Mouse (Mus musculus) hindbrain, embryonic 12.5 days (tissue): ENCODE data around the gene Glod4. TPM values are rescaled to one million over a fixed set of nuclear protein-coding genes. Genes with fewer than 3 reads are reported as not detected.
A peak's percentile ranks its signal among the peaks of the same experiment; 100 is the strongest.

ENCODE experiments used
- ATAC-seq: fragments of 200-750 bp; cut with Nextera tagmentation; 2 replicates; pipeline ENCODE4 v1.8.0; 2017; ENCODE audit warnings: moderate TSS enrichment; ENCODE audit not compliant: low FRiP score
- H3K27ac ChIP-seq: fragments of 300-500 bp; sonication (generic); 2 replicates; pipeline ENCODE4 v1.5.1; 2016; ENCODE audit warnings: mild to moderate bottlenecking
- H3K27me3 ChIP-seq: fragments of 300-500 bp; sonication (generic); 2 replicates; pipeline ENCODE4 v1.6.1; 2016; ENCODE audit warnings: mild to moderate bottlenecking
- H3K36me3 ChIP-seq: fragments of 300-500 bp; sonication (generic); 2 replicates; pipeline ENCODE4 v1.6.1; 2016; ENCODE audit warnings: mild to moderate bottlenecking
- H3K4me1 ChIP-seq: fragments of 300-500 bp; sonication (generic); 2 replicates; pipeline ENCODE4 v1.6.1; 2016
- H3K4me2 ChIP-seq: fragments of 300-500 bp; sonication (generic); replicated peaks from 2 replicates; pipeline ENCODE4 v1.6.1; 2016; ENCODE audit warnings: mild to moderate bottlenecking
- H3K4me3 ChIP-seq: fragments of 300-500 bp; sonication (generic); 2 replicates; pipeline ENCODE4 v1.5.1; 2016; ENCODE audit warnings: mild to moderate bottlenecking
- H3K9ac ChIP-seq: fragments of 300-500 bp; sonication (generic); 2 replicates; pipeline ENCODE4 v1.6.1; 2016; ENCODE audit warnings: mild to moderate bottlenecking, moderate library complexity
- H3K9me3 ChIP-seq: fragments of 300-500 bp; sonication (generic); replicated peaks from 2 replicates; pipeline ENCODE4 v1.6.1; 2016; ENCODE audit warnings: mild to moderate bottlenecking
- WGBS: fragments of 180-500 bp; shearing (Covaris S2); methylation state at CpG from one replicate; pipeline ENCODE4 v1.1.7; 2016; 5-methylcytosine and 5-hydroxymethylcytosine counted together
- polyA plus RNA-seq: library from polyadenylated mRNA; unstranded; fragments of >200 nt; fragmentation: Nextera tagmentation; extraction: Ambion mirVana; gene quantifications from 2 replicates; pipeline ENCODE4 v1.2.1, GENCODE M21; 2016

The Glod4 gene
- polyA plus RNA-seq, result 109 and 118 TPM in 2 replicates

GRCm38 (mm10) chr11:76242901-76243810, at the start of gene Glod4, which contains the start of gene Mrm3:
Gene Glod4 (minus strand): TSS chr11:76243725.
Gene Mrm3 (plus strand): TSS chr11:76243715.
- H3K36me3 ChIP-seq, result peaks cover 22% of the 10 kb centered on the region
- H3K27ac ChIP-seq, result peak within 1 kb of the TSS; percentile 79
- peak; percentile 88 for ATAC-seq
- no peaks in the 10 kb centered on the region for H3K9me3 ChIP-seq
- peak within 1 kb of the TSS; percentile 64 for H3K4me3 ChIP-seq
- H3K27me3 ChIP-seq, result no peaks in the 10 kb centered on the region
- under 1% methylated on average over 61 of the region's 61 CpGs for WGBS
- H3K4me1 ChIP-seq, result peaks cover 18% of the 10 kb centered on the region
- peak within 1 kb of the TSS; percentile 84 for H3K9ac ChIP-seq
- H3K4me2 ChIP-seq, result peak within 1 kb of the TSS; percentile 82

GRCm38 (mm10) chr11:76292831-76293230, 49.3 kb upstream of the Glod4 start:
- Histone ChIP-seq H3K9me3 (no peaks in the 10 kb centered on the region), H3K27ac (peak overlapping the region; percentile 19), H3K9ac (no peak overlapping the region), H3K4me2 (no peak overlapping the region), H3K4me3 (no peak overlapping the region), H3K36me3 (no peaks in the 10 kb centered on the region), H3K27me3 (no peaks in the 10 kb centered on the region), H3K4me1 (peaks cover 65% of the 10 kb centered on the region)
- WGBS, result 81% methylated on average over 6 of the region's 6 CpGs
- no peak for ATAC-seq

- peak overlapping the region; percentile 19; the same call in 1 of the 2 replicates for H3K27ac ChIP-seq
- peaks cover 68% of the 10 kb centered on the region for H3K4me1 ChIP-seq
- 84% methylated on average over 15 of the region's 15 CpGs for WGBS
- no peak overlapping the region for H3K4me2 ChIP-seq
- no peaks in the 10 kb centered on the region for H3K36me3 ChIP-seq
- no peak for ATAC-seq
- H3K9ac ChIP-seq, result no peak overlapping the region
- H3K9me3 ChIP-seq, result no peaks in the 10 kb centered on the region
- H3K4me3 ChIP-seq, result no peak overlapping the region
- no peaks in the 10 kb centered on the region for H3K27me3 ChIP-seq
Observed at GRCm38 (mm10) chr11:76292398-76292797, 48.9 kb upstream of the Glod4 start.

GRCm38 (mm10) chr11:76291960-76292359, 48.4 kb upstream of the Glod4 start:
- Histone ChIP-seq H3K9me3 (no peaks in the 10 kb centered on the region), H3K4me2 (no peak overlapping the region), H3K4me3 (no peak overlapping the region), H3K27me3 (no peaks in the 10 kb centered on the region), H3K36me3 (no peaks in the 10 kb centered on the region), H3K4me1 (peaks cover 70% of the 10 kb centered on the region), H3K9ac (no peak overlapping the region), H3K27ac (0 out of 2 replicates have a peak overlapping the region, but pooled peaks have one; percentile 19)
- 77% methylated on average over 4 of the region's 4 CpGs for WGBS
- ATAC-seq, result no peak

- Histone ChIP-seq H3K9ac (peak overlapping the region; percentile 47; the same call in 1 of the 2 replicates), H3K4me3 (no peak overlapping the region), H3K4me2 (no peak overlapping the region), H3K27ac (peak overlapping the region; percentile 92), H3K36me3 (no peaks in the 10 kb centered on the region), H3K27me3 (no peaks in the 10 kb centered on the region), H3K9me3 (no peaks in the 10 kb centered on the region), H3K4me1 (peaks cover 75% of the 10 kb centered on the region)
- 22% methylated on average over 11 of the region's 11 CpGs for WGBS
- peak; percentile 74 for ATAC-seq
Observed at GRCm38 (mm10) chr11:76290367-76290766, 46.8 kb upstream of the Glod4 start.

- no peak overlapping the region for H3K4me2 ChIP-seq
- H3K4me1 ChIP-seq, result peaks cover 66% of the 10 kb centered on the region
- H3K27ac ChIP-seq, result 0 out of 2 replicates have a peak overlapping the region, but pooled peaks have one; percentile 5
- 86% methylated on average over 6 of the region's 6 CpGs for WGBS
- no peak overlapping the region for H3K9ac ChIP-seq
- no peaks in the 10 kb centered on the region for H3K27me3 ChIP-seq
- H3K9me3 ChIP-seq, result no peaks in the 10 kb centered on the region
- ATAC-seq, result no peak
- H3K4me3 ChIP-seq, result no peak overlapping the region
- no peaks in the 10 kb centered on the region for H3K36me3 ChIP-seq
Observed at GRCm38 (mm10) chr11:76288645-76289044, 45.1 kb upstream of the Glod4 start.

DNA sequence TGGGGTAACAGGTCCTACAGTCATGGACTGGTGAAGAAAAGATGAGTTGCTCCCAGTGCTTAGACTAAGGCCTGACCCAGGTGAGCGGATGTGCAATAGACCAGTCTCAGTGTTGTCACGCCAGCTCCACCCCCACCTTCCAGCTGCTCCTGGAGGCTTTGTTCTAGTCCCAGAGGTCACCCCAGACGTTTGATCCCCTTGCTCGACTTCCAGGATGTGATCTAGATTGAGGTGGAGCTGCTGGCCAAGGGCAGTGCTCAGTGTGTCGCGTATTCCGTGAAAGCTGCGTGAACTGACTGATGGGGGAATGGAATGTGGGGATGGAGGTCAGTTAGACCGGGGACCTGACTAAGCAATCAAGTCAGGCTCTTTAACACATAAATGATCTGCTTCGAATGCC, 43.8 kb upstream of the Glod4 start:
- no peak overlapping the region for H3K4me3 ChIP-seq
- H3K27ac ChIP-seq, result no peak overlapping the region
- no peaks in the 10 kb centered on the region for H3K27me3 ChIP-seq
- no peak for ATAC-seq
- H3K9me3 ChIP-seq, result no peaks in the 10 kb centered on the region
- H3K4me1 ChIP-seq, result peaks cover 57% of the 10 kb centered on the region
- no peak overlapping the region; the same call in 1 of the 2 replicates for H3K9ac ChIP-seq
- H3K36me3 ChIP-seq, result no peaks in the 10 kb centered on the region
- WGBS, result 33% methylated on average over 10 of the region's 10 CpGs
- H3K4me2 ChIP-seq, result no peak overlapping the region

DNA sequence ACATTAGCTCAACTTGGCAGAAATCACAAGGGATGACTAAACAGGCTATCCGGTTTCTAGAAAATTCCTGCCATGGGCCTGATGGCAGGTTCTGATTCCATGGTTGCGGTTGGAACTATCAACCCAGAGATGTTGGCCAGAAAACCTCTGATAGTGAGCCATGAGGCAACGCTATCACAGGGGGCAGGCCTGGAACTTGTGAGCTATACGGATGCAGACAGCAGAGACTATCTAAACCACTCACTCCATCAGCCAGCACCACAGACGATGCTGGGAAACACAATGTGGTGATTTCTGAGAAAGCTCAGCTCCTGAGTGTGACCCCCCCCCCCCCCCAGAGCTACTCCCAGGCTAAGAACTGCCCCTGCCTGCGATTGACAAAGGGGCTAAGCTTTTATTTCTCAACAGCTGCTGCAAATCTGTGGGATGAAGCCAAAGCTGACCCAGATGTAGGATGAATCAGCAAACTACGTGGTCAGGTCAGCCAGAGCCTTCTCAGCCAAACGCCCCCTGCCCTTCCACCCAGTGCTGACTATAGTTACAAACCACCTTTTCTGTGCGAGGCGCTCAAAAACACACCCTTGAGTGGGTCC, 43.1 kb upstream of the Glod4 start:
- Histone ChIP-seq H3K9ac (no peak overlapping the region; the same call in 1 of the 2 replicates), H3K27ac (no peak overlapping the region), H3K4me1 (peaks cover 52% of the 10 kb centered on the region), H3K9me3 (no peaks in the 10 kb centered on the region), H3K36me3 (no peaks in the 10 kb centered on the region), H3K27me3 (no peaks in the 10 kb centered on the region), H3K4me2 (no peak overlapping the region), H3K4me3 (no peak overlapping the region)
- no peak for ATAC-seq
- WGBS, result 58% methylated on average over 10 of the region's 10 CpGs

GRCm38 (mm10) chr11:76285431-76286075, 42.0 kb upstream of the Glod4 start:
- WGBS, result 58% methylated on average over 7 of the region's 7 CpGs
- H3K27ac ChIP-seq, result no peak overlapping the region
- H3K4me3 ChIP-seq, result no peak overlapping the region
- no peak overlapping the region for H3K4me2 ChIP-seq
- no peak overlapping the region for H3K9ac ChIP-seq
- H3K9me3 ChIP-seq, result no peaks in the 10 kb centered on the region
- H3K36me3 ChIP-seq, result no peaks in the 10 kb centered on the region
- peaks cover 45% of the 10 kb centered on the region for H3K4me1 ChIP-seq
- no peak for ATAC-seq
- H3K27me3 ChIP-seq, result no peaks in the 10 kb centered on the region

GRCm38 (mm10) chr11:76283841-76284240, 40.3 kb upstream of the Glod4 start:
- peaks cover 52% of the 10 kb centered on the region for H3K4me1 ChIP-seq
- no peak overlapping the region for H3K4me2 ChIP-seq
- H3K9me3 ChIP-seq, result no peaks in the 10 kb centered on the region
- WGBS, result 92% methylated on average over 6 of the region's 6 CpGs
- no peak overlapping the region for H3K4me3 ChIP-seq
- H3K27me3 ChIP-seq, result no peaks in the 10 kb centered on the region
- no peak overlapping the region for H3K27ac ChIP-seq
- no peaks in the 10 kb centered on the region for H3K36me3 ChIP-seq
- no peak overlapping the region for H3K9ac ChIP-seq
- no peak for ATAC-seq

DNA sequence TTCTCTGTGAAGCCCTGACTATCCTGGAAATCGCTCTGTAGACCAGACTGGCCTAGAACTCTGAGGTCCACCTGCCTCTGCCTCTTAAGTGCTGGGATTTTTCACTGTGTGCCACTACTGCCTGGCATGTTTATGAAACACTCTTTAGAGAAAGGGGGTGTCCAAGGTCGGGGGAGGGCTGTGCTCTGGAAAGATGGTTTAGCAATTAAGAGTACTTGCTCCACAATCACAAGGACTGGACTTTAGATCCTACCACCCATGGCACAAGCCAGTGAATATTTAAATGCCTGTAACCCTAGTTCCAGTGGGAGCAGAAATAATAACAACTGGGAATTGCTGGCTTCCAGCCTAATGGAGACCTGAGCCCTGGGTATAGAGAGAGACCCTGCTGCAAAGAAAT, 36.4 kb upstream of the Glod4 start:
- no peak for ATAC-seq

More for the DNA sequence above, 36.4 kb upstream of the Glod4 start:
- Histone ChIP-seq H3K4me1 (peaks cover 20% of the 10 kb centered on the region), H3K4me3 (no peak overlapping the region), H3K36me3 (no peaks in the 10 kb centered on the region; the same call in 1 of the 2 replicates), H3K4me2 (no peak overlapping the region), H3K27ac (no peak overlapping the region), H3K27me3 (no peaks in the 10 kb centered on the region), H3K9ac (no peak overlapping the region), H3K9me3 (no peaks in the 10 kb centered on the region)
- 79% methylated on average over 2 of the region's 2 CpGs for WGBS
